8 mouse cellular contexts compared by ENCODE assay signal in the genomic region with DNA sequence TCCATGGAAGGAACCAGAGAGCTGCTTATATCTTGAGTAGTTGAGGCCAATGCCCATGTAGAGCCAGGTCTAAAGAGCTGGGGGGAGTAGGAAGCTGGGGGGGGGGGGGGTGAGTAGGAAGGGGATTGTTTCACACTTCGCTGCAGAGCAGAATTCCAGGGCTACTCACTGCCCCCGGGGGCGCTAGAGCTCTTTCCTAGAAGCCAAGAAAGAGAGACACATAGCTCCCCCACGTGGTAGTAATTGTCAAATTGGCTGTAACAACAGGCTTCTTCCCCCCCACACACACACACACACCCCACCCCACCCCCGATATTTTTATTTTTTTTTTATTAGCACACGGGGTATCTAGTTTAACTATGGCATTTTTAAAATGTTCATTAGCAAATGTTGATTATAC. TPM values are rescaled to one million over a fixed set of nuclear protein-coding genes. Genes with fewer than 3 reads are reported as not detected.
A peak's percentile ranks its signal among the peaks of the same experiment; 100 is the strongest.
DNase-seq lines count a peak whose midpoint lies in the region; ATAC-seq lines count a peak whose summit lies in the region.

No protein-coding gene starts in this region.

- 5% methylated on average over 6 of the region's 6 CpGs for WGBS in forebrain, embryonic 11.5 days

- H3K4me2 ChIP-seq in forebrain, embryonic 11.5 days (ENCODE audit: low read depth, low read length, severe bottlenecking): peak overlapping the region; percentile 52

- H3K4me1 ChIP-seq in forebrain, embryonic 11.5 days (replicated peaks; ENCODE audit: control insufficient read depth, insufficient read depth, low read length): no peaks in the 10 kb centered on the region

- H3K9ac ChIP-seq in forebrain, embryonic 11.5 days (ENCODE audit: low read length): peak overlapping the region; percentile 35; the same call in 1 of the 2 replicates

- ATAC-seq in forebrain, embryonic 11.5 days (replicated peaks; ENCODE audit: low FRiP score): no peak
- peak; percentile 19 to 52 for ATAC-seq in hematopoietic stem cell, adult 5-6 weeks (replicated peaks in 1 of 2; ENCODE audit: insufficient read depth in 1 of 2, low FRiP score in 2 of 2, low TSS enrichment in 1 of 2, low read depth in 1 of 2, poor library complexity in 2 of 2, severe bottlenecking in 2 of 2)
- no peak; the same call in 1 of the 2 replicates for ATAC-seq in erythroid progenitor cell, adult 5-6 weeks (replicated peaks; ENCODE audit: low FRiP score, poor library complexity, severe bottlenecking)

- H3K9me3 ChIP-seq in forebrain, embryonic 11.5 days (ENCODE audit: control insufficient read depth, low read length): no peaks in the 10 kb centered on the region

- peak overlapping the region; percentile 48 for H3K4me3 ChIP-seq in forebrain, embryonic 11.5 days (ENCODE audit: low read depth, low read length)

- no peaks in the 10 kb centered on the region for H3K36me3 ChIP-seq in forebrain, embryonic 11.5 days (ENCODE audit: control insufficient read depth, insufficient read depth, low read length)

- no peak overlapping the region for H3K27ac ChIP-seq in forebrain, embryonic 11.5 days (ENCODE audit: low read depth, low read length)

- peak; percentile 70 for DNase-seq in MN1 (ENCODE audit: low spot score)
- DNase-seq in c-Kit-negative CD71-positive TER-119-positive erythroid progenitor cells, embryonic 14.5 days (ENCODE audit: low read depth, low spot score): peak; percentile 15
- DNase-seq in forebrain, embryonic 11.5 days (ENCODE audit: low spot score): peak; percentile 82
- DNase-seq in layer of hippocampus, postnatal 10 days (ENCODE audit: low spot score in 2 of 2): peak; percentile 86 to 87
- DNase-seq in lung, postnatal 14 days: peak; percentile 82
- DNase-seq in right cerebral cortex, adult 18-20 months: peak; percentile 89

- H3K27me3 ChIP-seq in forebrain, embryonic 11.5 days (ENCODE audit: control insufficient read depth, insufficient read depth, low read length): no peaks in the 10 kb centered on the region

RNA-seq across cellular contexts. Expression of a gene that starts 0.7 kb away (rescaled TPM):
- polyA plus RNA-seq in forebrain, embryonic 11.5 days (2014; fragmentation: Nextera tagmentation; extraction: Ambion mirVana): 9.0 and 9.2 TPM in 2 replicates
- 3.7 and 5.1 TPM in 2 replicates for total RNA-seq in hematopoietic stem cell, adult 5-6 weeks (2017)
- 1 to 10 TPM; 6.2 to 6.3 TPM for total RNA-seq in layer of hippocampus, postnatal 10 days (2021)
- total RNA-seq in erythroid progenitor cell, adult 5-6 weeks (2015; ENCODE audit: low replicate concordance): not detected in 2 replicates
- total RNA-seq in erythroid progenitor cell, adult 5-6 weeks (2017; ENCODE audit: low replicate concordance): 0.39 TPM in 1 of 2 replicates, not detected in the other

Comparison
In these comparisons a context has a peak if more than half of its experiments do, and no peak if none do; other contexts are left out.
1. DNase-seq: peak in every context shown above with its lines; median percentile 89 in right cerebral cortex, adult 18-20 months; 86 in layer of hippocampus, postnatal 10 days; 82 in forebrain, embryonic 11.5 days; 82 in lung, postnatal 14 days; 70 in MN1; 15 in c-Kit-negative CD71-positive TER-119-positive erythroid progenitor cells, embryonic 14.5 days.
2. ATAC-seq: peak in hematopoietic stem cell, adult 5-6 weeks (2 of 2); none in forebrain, embryonic 11.5 days (single experiment) and erythroid progenitor cell, adult 5-6 weeks (single experiment).